Mouse (Mus musculus): ENCODE measurements at regions not wholly inside any gene's neighbourhood (a gene's known extent, or its start where the extent isn't known, plus 50 kb on each side); places are given as distances from the start of the nearest gene placed in this dataset.

DNA sequence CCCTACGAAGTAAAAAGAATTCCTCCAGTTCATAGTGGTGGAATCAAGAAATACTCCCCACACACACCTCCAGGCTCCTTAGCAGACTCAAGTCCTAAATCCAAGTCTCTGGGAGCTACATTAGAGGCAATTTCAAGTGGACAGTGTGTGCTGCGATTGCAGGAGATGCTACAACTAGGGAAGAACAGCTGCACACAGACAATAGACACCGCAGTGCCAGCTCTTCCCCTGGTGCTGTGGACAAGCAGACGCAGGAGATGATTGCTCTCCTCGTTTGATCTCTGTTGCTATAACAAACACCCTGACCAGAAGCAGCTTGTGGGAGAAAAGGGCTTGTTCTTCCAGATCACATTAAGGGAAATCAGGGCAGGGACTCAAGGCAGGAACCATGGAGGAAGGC lies 517.1 kb upstream of the Adam5 start:
- no peak for DNase-seq (ENCODE audit: low spot score in 2 of 2)

DNA sequence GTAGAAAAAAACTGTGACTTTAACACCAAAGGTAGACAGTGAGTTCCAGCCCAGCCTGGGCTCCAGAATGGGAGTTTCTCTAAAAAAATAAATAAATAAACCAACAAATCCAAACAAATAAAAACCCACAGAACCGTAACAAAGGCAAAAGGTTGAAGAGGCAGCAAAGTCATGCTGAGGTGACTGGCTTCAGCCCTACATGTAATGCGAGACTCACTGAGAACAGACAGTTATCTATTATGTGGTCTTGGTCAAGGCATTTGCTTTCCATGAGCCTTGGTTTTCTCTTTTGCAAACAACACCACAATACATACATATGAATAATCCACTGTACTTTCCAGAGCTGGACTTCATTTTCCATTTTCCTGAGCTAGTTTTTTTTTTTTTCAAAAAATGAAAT lies 516.6 kb upstream of the Adam5 start:
- DNase-seq (ENCODE audit: low spot score in 2 of 2), result no peak

DNA sequence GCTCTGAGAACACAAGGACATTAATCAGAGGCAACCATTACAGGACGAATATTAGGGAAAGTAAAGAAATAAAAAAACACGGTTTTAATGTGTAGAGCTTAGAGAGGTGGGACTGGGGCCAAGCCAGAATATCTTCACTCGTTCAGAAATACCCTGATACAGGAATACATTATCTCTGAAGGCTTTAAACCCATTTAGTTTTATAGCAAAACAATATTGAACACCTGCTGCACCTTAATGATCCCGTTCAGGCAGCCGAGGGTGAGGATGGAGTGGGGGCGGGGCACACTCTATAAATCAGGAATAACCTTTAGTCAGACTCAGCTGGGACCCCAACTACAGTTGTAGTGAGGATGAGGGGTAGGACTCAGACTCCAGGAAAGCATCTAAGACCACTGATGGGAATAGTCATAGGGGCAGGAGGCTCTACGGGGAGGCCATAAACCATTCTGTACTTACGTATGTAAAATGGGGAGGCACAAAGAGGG lies 508.0 kb upstream of the Adam5 start:
- no peak for DNase-seq (ENCODE audit: low spot score in 2 of 2)

DNA sequence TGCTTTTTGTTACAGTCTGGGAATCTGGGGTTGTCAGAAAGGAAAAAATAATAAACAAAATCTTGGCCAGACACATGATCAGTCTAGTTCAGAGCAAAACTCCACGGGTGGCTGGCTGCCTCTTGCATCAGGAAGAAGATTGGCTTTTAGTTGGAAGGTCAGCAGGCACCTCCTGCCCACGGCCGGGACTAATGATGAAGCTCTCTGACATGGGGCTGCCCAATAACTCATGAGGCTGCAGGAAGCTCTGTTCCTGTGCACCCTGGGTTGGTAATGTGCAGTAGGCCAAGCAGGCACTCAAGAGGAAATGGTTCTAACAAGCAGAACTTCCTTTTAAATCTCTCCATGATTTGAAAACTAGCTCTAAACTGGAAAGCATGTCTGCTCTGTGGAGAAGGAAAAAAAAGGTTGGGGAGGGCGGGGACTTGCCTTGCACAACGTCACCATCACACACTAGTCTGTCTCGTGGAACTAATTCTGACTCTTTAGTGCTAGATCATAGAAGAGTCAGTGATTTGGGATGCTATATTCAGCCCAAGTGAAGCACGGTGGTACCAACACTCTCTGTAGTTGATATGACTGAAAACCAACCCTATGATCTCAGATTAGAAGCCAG lies 507.1 kb upstream of the Adam5 start:
- no peak for DNase-seq (ENCODE audit: low spot score in 2 of 2)

DNA sequence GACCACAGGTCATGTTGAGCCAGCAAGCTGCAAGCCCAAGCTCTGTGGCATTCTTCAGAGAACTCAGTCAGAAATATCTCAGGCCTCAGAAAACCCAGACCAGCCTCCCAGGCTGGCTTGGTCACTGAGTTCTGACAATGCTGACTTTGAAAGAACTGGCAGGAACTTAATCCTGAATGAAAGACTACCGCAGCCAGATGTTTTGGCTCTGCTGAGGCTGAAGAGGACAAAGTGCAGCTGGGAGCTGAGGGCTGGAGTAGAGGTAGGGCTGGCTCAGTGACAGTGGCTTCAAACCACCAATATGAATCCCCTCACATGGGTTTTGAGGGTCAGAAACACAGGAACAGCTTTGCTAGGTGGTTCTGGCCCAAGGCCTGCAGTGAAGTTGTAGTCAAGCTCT lies 505.6 kb upstream of the Adam5 start:
- DNase-seq (ENCODE audit: low spot score in 2 of 2), result no peak

DNA sequence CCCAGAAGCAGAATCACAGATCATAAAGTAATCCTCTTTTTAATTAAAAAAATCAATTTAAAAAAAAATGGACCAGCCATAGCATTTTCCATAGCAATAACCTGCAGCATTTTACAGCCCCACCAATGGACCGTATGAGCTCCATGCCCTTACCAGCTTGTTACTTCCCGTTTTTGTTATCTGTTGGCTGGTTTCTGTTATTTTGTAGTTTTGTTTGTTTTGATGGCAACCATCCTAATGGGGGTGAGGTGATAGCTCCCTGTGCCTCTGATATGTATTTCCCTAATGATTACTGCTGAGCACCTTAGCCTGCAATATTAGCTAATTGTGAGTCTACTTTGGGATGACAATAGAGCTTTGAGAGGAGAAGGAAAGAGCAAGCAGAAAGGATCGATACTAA lies 504.1 kb upstream of the Adam5 start:
- DNase-seq (ENCODE audit: low spot score in 2 of 2), result no peak

DNA sequence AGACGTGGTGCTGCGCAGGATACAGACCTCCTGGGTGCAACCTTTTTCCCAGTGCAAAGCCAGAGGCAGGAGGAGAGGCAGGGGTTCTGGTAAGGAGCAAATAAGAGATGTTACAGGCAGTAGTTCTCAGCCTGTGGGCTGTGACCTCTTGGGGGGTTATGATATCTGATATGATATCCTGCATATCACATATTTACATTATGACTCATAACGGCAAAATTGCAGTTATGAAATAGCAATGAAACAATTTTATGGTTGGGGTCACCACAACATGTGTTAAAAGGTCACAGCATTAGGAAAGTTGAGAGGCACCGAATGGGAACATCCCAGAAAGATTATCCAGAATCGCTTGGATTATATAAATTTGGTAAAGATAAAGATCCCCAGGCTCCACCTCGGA lies 502.8 kb upstream of the Adam5 start:
- no peak for DNase-seq (ENCODE audit: low spot score in 2 of 2)

DNA sequence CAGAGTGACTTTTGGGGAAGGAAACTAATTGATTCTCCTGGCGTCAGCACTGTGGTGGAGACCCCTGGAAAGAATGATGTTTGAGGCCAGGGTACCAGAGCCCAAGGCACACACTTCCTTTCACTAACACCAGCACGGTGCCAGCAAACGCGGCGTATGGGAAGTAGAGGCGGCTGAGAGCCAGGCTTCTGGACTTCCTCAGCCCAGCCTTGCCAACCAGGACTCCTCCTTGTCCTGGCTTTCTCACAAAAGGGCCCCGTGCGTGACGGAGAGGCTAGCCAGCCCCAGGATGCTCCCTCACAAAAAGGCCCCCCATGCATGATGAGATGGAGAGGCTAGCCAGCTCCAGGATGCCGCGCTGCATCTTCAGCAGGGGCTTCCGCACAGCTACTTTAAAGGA lies 502.1 kb upstream of the Adam5 start:
- no peak for DNase-seq (ENCODE audit: low spot score in 2 of 2)

DNA sequence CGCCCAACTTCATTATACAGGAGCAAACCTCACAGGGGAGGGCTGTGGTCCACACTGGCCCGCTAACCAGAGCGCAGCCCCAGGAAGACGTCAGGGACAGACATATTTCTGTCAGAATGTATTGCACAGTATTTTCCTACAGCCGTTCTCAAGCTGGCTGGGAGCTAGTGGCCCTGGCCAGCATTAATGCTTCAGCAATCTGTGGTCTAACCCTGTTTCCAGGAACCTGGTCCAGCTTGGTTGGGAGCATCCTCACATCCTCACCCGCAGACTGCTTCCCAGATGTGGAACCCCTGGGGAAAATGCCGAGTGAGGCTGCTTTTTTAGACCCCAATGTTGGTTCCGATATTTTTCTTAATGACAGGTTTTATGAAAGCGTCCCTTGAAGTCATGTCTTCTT lies 500.6 kb upstream of the Adam5 start:
- no peak for DNase-seq (ENCODE audit: low spot score in 2 of 2)

DNA sequence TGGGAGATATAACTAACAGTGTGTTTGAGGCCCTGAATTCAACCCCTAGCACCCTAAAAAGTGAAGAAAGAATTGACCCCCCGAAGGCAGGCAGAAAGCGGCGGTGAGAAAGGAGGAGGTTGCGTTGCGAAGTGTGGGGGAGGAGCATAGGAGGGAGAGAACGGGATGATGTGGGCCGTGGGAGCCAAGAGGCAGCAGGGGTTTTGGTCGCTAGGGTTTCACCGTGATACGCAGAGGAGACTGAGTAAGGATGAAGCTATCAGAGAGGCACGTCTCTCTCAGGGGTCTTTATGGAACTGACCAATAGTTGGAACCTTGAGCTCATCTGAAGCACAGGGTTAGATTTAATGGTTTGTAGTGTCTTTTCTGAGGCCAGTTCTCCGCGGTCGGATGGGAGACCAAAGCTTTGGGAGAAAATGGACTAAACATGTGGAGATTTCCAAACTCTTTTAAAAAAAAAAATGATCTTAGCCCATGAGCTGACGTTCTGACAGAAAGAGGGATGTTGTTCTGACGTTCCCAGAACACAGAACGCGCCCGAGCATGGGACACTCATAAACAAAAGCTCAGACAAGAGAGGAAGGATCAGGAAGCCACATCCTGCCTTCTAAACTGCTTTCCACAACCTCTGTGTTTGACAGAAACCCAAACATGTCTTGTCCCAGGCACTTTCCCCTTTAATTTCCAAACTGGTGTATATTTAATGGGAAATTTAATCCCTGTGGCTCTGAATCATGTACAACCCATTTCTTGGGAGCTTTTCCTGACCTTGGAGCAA lies 499.7 kb upstream of the Adam5 start:
- DNase-seq (ENCODE audit: low spot score in 2 of 2), result no peak

DNA sequence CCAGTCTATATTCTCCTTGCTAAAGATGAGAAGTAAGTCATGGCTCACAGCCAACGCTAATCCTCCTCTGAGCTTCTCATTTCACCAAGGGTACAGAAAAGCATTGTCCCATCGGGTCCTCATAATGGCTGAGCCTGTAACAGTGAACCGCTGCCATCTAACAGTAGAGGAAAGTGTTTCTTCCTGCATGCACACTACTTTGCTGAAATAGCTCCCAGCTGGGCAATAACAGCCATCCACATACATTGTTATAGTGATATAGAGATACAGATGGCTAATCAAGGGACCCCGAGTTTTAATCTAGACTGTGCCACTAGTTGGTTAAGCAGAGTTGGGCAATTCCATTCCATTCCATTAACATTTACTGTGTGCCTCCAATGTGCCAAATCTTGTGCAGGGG lies 492.2 kb upstream of the Adam5 start:
- DNase-seq (ENCODE audit: low spot score in 2 of 2), result no peak

DNA sequence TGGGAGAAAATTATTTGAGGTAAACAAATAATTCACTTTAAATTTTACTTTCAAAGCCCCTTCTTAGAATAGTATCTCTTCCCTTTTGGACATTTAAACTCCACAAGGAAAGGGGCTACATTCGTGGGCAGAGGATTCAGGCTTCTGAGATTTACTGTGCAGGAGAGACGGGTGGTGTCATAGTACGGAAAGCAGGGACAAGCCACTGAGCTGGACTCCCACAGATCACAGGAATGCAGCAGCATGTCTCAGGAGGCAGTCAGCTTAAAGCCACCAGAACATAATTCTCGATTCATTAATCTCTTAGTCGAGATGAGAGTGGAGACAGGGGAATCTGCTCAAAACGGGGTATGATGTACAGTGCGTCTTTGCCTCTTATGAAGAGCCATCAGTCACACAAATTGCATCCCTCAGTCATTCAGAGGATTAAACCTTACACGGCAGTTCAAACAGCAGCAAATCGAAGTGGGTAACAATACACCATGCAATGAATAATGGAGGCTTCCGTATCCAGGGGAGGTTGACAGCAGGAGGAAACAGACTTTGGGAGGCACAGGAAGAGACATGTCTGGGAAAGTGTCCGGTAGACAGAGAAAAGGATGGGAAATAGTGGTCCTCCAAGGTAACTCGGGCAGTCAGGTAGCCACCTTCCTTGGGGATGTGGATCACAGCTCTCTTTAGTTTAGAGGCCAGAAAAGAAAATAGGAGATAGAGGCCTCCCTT lies 487.8 kb upstream of the Adam5 start:
- no peak for DNase-seq (ENCODE audit: low spot score in 2 of 2)

DNA sequence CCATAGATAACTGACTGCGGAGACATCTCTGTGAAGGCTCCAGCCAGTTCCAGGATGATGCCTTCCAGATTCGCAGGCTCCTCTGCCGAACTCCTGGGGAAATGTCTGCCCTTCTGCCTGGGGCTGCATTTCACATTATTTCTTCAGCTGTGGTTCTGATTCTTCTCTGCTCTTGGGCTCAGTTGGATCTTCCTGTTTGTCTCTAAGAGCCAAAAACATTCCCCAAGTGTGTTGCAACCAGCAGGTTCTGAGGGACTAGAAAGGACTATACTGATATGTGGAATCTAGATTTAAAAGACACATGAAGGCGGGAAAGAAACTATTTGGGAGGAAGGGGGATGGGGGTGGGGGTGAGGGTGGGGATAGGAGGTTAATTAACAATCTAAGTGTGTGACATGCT lies 483.8 kb upstream of the Adam5 start:
- DNase-seq (ENCODE audit: low spot score in 2 of 2), result no peak

DNA sequence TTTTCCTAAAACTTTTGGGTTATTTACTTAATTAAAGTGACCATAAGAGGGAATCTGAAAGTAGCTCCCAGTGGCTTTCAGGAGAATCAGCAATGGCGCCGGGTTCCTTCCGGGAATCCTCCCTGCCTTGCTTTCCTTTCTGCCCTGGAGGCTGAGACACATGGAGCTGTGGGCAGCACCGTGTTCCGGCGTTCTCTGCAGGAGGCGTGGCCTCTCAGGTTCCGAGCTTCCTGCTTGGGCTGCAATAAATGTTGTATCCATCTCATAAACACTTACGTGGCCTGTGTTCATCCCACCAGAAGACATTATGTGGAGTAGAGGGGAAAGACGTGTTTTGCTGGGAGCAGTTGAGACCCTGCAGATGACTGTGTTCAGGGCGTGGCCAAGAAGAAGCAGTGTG lies 483.3 kb upstream of the Adam5 start:
- DNase-seq (ENCODE audit: low spot score in 2 of 2), result no peak

DNA sequence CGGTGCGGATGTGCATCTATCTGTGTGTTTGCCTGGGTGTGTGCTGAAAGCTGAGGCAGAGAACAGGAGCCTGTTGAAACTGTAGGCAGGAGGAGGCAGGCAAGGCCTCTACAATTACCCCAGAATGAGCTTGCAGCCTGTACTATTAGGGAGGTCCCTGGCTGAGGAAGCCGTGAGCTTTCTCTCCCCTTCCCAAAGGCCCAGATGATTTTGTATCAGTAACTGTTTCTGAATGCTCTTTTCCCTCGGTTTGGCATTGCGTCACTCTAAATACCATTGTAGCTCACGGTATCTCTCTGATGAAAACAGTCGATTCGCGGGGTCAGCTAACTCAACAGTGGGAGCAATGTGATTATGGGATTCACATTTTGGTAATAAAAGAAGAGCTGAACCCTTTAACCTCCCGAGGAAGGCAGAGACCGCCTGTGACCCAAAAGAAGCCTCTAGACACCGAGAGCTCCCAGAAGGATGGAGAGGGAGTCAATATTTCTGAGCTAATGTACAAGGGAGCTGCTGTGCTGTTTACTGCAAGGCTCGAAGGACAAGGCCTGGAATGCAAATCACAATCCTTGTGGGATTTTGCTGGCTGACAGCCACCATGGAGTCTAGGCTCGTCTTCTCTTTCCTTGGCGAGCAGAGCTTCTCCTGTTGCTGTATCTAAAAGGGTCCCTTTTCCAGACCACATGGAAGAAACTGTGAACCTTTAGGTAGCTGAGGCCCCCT lies 482.8 kb upstream of the Adam5 start:
- no peak for DNase-seq (ENCODE audit: low spot score in 2 of 2)

Measured in adrenal gland, postnatal 4 days (tissue).